Mouse (Mus musculus) cerebellum, adult 2 months (tissue): ENCODE measurements around the gene Clns1a. TPM values are rescaled to one million over a fixed set of nuclear protein-coding genes. Genes with fewer than 3 reads are reported as not detected.

ENCODE experiments used
- DNase-seq, 2 experiments: peaks; one replicate each; pipeline ENCODE4 v3.0.0; 2021
- H3K27ac ChIP-seq: fragments of 200-500 bp; 2 replicates; pipeline ENCODE4 v1.5.1; 2012; ENCODE audit warnings: low read length, control low read depth, inconsistent platforms; ENCODE audit not compliant: insufficient read depth
- H3K27me3 ChIP-seq: fragments of 200-500 bp; 2 replicates; pipeline ENCODE4 v1.6.1; 2012; ENCODE audit warnings: inconsistent platforms, mild to moderate bottlenecking, low read length, moderate library complexity; ENCODE audit not compliant: control insufficient read depth, insufficient read depth
- H3K4me1 ChIP-seq: fragments of 200-500 bp; 2 replicates; pipeline ENCODE4 v1.6.1; 2011; ENCODE audit warnings: low read length; ENCODE audit not compliant: control insufficient read depth, insufficient read depth
- H3K4me3 ChIP-seq: fragments of 200-500 bp; replicated peaks from 2 replicates; pipeline ENCODE3; 2011; ENCODE audit warnings: mild to moderate bottlenecking, low read depth, low read length, control low read depth; ENCODE audit not compliant: insufficient read depth
- CTCF ChIP-seq: fragments of 200-500 bp; IDR thresholded peaks from 2 replicates; pipeline ENCODE4 v1.5.1; 2011; ENCODE audit warnings: low read depth, mild to moderate bottlenecking, control low read depth, low read length, moderate library complexity, borderline replicate concordance; ENCODE audit not compliant: insufficient read depth
- POLR2A ChIP-seq: fragments of 200-500 bp; IDR thresholded peaks from 2 replicates; pipeline ENCODE4 v1.6.1; 2011; ENCODE audit warnings: low read length, control low read depth, borderline replicate concordance; ENCODE audit not compliant: insufficient read depth
- WGBS: fragments of 180-500 bp; shearing (Covaris S2); methylation state at CpG from one replicate; pipeline ENCODE4 v1.1.7; 2018; 5-methylcytosine and 5-hydroxymethylcytosine counted together
- polyA plus RNA-seq: library from polyadenylated mRNA; depleted of rRNA; stranded (reverse); fragments of >200 nt; gene quantifications from 2 replicates; pipeline ENCODE4 v1.2.3, GENCODE M21; 2012

Clns1a gene
- polyA plus RNA-seq, 1 experiment = 91.3 TPM

DNA sequence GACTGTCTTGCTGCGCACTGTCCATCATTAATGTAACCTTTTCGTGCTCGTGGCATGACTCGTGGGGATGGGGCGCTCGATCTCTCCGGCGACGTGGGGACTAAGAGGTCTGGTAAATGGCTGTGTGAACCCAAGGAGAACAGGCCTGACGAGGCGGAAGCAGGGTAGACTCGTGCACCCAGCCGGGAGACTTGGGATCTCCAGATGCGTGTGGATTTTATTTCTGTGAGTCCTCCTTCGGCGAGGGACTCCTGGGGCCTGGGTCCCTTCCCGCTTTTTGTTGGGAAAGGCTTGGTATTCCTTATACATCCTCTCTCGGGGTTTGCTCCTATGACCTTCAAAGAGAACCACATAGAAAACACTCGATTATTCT is 315 bp upstream of the Clns1a start:
- peak overlapping the region; percentile 71 for H3K4me3 ChIP-seq
- H3K27ac ChIP-seq = peak overlapping the region; percentile 5; the same call in 1 of the 2 replicates
- TF ChIP-seq CTCF (no peak), POLR2A (no peak)
- peaks cover 3% of the 10 kb centered on the region; the same call in 1 of the 2 replicates for H3K4me1 ChIP-seq
- DNase-seq = no peak
- 28% methylated on average over 19 of the region's 19 CpGs for WGBS
- no peaks in the 10 kb centered on the region for H3K27me3 ChIP-seq

DNA sequence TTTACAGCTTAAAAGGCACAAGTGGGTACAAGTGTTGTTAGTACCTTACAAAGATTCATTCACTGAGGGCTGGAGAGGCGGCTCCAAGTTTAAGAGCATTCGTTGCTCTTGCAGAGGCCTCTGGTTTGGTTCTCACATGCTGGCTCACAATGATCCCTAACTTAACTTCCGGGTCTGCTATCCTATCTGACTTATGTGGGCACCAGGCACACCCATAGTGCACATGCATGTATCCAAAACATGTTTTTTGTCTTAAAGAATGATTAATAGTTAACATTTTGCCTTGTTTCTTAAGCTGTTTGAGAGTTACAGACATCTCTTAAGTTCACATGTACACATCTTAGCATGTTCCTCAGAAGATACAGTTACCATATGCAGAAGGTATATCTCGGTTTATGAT is 3.7 kb downstream of the Clns1a start:
- Histone ChIP-seq H3K4me3 (no peak overlapping the region), H3K27ac (no peak overlapping the region), H3K27me3 (no peaks in the 10 kb centered on the region), H3K4me1 (peaks cover 3% of the 10 kb centered on the region; the same call in 1 of the 2 replicates)
- no peak for DNase-seq
- no peak for TF ChIP-seq CTCF
- TF ChIP-seq POLR2A = no peak
- 96% methylated on average over 4 of the region's 4 CpGs for whole genome bisulfite sequencing

DNA sequence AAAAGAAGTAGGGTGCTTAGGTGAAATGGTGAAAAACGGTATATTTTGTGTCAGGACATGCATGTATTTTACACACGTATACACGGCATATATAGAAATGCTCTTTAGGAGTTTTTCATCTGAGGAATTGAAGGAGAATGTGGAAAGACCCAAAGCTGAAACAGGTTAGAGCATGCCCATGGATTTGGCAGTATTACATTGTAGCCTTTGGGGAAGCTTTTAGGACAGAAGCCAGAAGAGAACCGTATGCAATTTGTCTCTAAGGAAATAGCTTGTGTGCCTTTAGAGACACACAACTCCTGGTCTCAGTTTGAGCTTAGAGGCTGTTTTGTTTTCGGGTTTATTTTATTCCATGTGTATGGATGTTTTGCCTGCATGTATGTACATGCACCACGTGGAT is 4.7 kb downstream of the Clns1a start:
- H3K4me1 ChIP-seq = peaks cover under 1% of the 10 kb centered on the region; the same call in 1 of the 2 replicates
- no peaks in the 10 kb centered on the region for H3K27me3 ChIP-seq
- TF ChIP-seq POLR2A = no peak
- no peak for TF ChIP-seq CTCF
- H3K27ac ChIP-seq = no peak overlapping the region
- 70% methylated on average over 6 of the region's 6 CpGs for WGBS
- DNase-seq = no peak
- no peak overlapping the region for H3K4me3 ChIP-seq

DNA sequence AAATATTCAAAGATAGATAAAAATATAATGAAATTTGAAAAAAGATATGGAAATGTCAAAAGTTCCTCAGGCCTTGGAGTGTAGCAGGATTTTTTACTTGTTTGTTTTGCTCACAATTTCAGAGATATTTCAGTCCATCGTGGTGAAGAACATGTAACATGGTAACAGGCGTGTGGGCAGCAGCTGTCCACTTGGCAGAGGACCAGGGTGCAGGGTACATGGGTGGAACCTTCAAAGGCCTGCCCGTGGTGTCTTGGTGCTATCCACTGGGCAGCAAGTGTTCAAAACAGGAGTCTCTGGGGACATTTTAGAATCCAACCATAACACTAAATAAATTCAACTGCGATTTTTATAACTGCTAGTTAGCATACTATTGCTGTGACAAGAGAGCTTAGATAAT is 10.7 kb downstream of the Clns1a start:
- TF ChIP-seq CTCF = no peak
- TF ChIP-seq POLR2A = no peak
- WGBS = 18% methylated on average over 4 of the region's 4 CpGs
- Histone ChIP-seq H3K4me3 (no peak overlapping the region), H3K4me1 (peaks cover 2% of the 10 kb centered on the region; the same call in 1 of the 2 replicates), H3K27ac (no peak overlapping the region), H3K27me3 (no peaks in the 10 kb centered on the region)
- peak; percentile 33 to 57 for DNase-seq

DNA sequence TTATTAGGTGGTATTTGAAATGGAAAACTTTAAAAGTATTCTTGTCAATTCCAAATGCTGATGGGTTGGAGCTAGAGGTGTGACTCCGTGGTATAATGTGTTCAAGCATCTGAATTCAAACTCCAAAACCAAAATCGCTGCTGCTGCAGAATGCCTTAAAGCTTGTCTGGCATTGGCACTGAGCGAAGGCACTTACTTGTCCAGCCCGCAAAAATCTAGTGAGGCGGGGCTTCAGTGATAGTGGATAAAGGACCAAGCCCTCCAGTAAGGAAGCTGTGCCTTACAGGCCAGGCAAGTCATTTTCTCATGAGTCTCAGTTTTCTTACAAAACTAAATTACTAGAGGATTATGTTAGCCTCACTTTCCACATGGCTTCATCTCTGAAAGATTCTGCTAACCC is 11.4 kb downstream of the Clns1a start:
- no peaks in the 10 kb centered on the region for H3K27me3 ChIP-seq
- WGBS = 82% methylated on average over 5 of the region's 5 CpGs
- H3K4me1 ChIP-seq = peaks cover 2% of the 10 kb centered on the region; the same call in 1 of the 2 replicates
- no peak for DNase-seq
- H3K27ac ChIP-seq = no peak overlapping the region
- TF ChIP-seq POLR2A (no peak), CTCF (no peak)
- no peak overlapping the region for H3K4me3 ChIP-seq

DNA sequence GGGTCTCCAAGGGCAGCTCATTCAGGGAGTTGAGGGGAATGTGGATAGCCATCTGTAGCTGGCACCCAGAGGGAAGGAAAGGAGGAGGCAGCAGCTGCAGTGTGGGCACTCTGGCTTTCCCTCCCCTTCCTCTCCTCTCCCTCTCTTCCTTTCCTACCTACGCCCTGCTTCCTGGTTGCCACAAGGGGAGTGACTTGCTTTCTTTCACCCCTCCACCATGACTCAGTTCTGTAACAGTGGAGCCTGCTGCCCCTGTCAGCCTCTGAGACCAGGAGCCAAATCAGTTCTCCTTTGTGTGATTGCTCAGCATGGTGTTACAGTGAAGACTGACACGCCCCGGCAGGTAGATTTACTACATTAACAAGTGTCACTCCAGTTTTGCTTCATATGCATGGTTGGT is 12.8 kb downstream of the Clns1a start:
- 48% methylated on average over 3 of the region's 3 CpGs for WGBS
- no peaks in the 10 kb centered on the region for H3K27me3 ChIP-seq
- TF ChIP-seq CTCF (no peak), POLR2A (no peak)
- H3K4me1 ChIP-seq = peaks cover 2% of the 10 kb centered on the region; the same call in 1 of the 2 replicates
- no peak for DNase-seq
- no peak overlapping the region for H3K4me3 ChIP-seq
- no peak overlapping the region for H3K27ac ChIP-seq

DNA sequence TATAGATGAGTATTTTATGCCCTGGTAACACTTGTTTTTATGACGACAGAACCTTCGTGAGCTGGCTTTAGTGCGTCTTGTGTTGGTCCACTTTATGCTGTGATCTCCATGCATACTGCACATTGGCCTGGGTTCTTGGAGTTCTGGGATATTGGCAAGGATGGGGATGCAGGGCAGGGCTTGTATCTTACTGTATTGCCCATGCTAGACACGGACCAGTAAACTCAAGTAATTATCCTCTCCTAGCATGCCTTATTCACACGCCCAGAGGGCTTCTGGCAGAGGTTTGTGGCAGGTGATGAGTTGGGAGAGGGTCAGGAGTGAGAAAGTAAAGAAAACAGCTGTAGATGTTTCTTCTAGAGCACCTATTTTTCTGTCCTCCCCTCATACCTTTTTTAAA is 18.2 kb downstream of the Clns1a start:
- no peak for TF ChIP-seq CTCF
- TF ChIP-seq POLR2A = no peak
- WGBS = 96% methylated on average over 5 of the region's 5 CpGs
- H3K4me1 ChIP-seq = no peaks in the 10 kb centered on the region
- H3K27me3 ChIP-seq = no peaks in the 10 kb centered on the region
- no peak for DNase-seq
- H3K27ac ChIP-seq = no peak overlapping the region
- H3K4me3 ChIP-seq = no peak overlapping the region

DNA sequence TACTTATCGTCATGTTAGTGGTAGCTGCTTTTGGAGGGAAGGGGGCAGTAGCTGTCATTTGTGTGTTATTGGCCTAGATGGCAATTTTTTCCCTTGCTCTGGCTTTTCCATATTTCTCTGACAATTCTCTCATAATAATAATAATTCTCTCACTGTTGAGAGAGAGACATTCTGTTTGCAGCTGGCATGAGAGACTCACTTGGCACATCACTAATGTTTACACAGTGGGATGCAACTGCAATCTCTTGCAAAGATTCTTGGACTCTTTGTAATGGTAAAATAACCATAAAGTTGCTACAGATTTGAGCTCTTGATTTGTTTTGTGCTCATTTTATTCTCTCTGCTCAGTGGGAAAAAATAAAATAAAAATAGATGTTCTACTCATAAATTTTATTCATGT is 20.9 kb downstream of the Clns1a start:
- Histone ChIP-seq H3K4me1 (no peaks in the 10 kb centered on the region), H3K27ac (no peak overlapping the region), H3K4me3 (no peak overlapping the region), H3K27me3 (no peaks in the 10 kb centered on the region)
- TF ChIP-seq POLR2A (no peak), CTCF (no peak)
- 90% methylated on average over 1 of the region's 1 CpGs for whole genome bisulfite sequencing
- DNase-seq = no peak

DNA sequence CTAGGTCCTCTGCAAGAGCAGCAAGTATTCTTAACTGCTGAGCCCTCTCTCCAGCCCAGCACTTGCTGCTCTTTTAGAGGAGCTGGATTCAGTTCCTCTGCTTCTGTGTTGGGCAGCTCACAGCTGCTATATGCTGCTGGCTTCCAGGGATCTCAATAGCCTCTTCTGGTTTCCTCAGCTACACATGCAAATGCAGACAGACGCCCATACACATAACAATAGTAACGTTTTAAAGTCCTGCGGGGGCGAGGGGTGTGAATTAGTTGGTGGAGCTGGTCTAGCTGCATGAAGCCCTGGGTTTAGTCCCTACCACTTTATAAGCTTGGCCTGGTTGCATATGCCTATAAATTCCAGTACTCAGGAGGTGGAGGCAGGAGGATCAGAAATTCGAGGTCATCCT is 22.6 kb downstream of the Clns1a start:
- no peak for DNase-seq
- 70% methylated on average over 5 of the region's 5 CpGs for WGBS
- H3K27ac ChIP-seq = no peak overlapping the region

More for the DNA sequence above, 22.6 kb downstream of the Clns1a start:
- no peaks in the 10 kb centered on the region for H3K4me1 ChIP-seq
- no peaks in the 10 kb centered on the region for H3K27me3 ChIP-seq
- H3K4me3 ChIP-seq = no peak overlapping the region
- no peak for TF ChIP-seq POLR2A
- TF ChIP-seq CTCF = no peak
